Comparison of ENCODE assay signal across 8 mouse cellular contexts in genomic region chr3:94373090-94373489, GRCm38 (mm10). TPM values are rescaled to one million over a fixed set of nuclear protein-coding genes. Genes with fewer than 3 reads are reported as not detected.
DNase-seq lines count a peak whose midpoint lies in the region; ATAC-seq and TF ChIP-seq lines count a peak whose summit lies in the region.

No protein-coding gene starts in this region.

- 5% methylated on average over 10 of the region's 10 CpGs for WGBS in forebrain, embryonic 12.5 days
- 4% methylated on average over 10 of the region's 10 CpGs for WGBS in midbrain, embryonic 15.5 days

- H3K27me3 ChIP-seq in erythroblast, embryonic 14.5 days (ENCODE audit: control insufficient read depth): peaks cover 4% of the 10 kb centered on the region
- H3K27me3 ChIP-seq in forebrain, embryonic 12.5 days: peaks cover 28% of the 10 kb centered on the region; the same call in 1 of the 2 replicates
- no peaks in the 10 kb centered on the region for H3K27me3 ChIP-seq in midbrain, embryonic 15.5 days (replicated peaks)

- H3K4me3 ChIP-seq in erythroblast, embryonic 14.5 days (replicated peaks): peak overlapping the region; percentile 14
- peak overlapping the region; percentile 43 to 44; a peak in 3 of 4 replicates for H3K4me3 ChIP-seq in ES-E14 (ENCODE audit: insufficient read depth in 1 of 2, low read depth in 1 of 2, low read length in 2 of 2, poor library complexity in 1 of 2, severe bottlenecking in 1 of 2)
- H3K4me3 ChIP-seq in forebrain, embryonic 12.5 days (replicated peaks): peak overlapping the region; percentile 20
- H3K4me3 ChIP-seq in midbrain, embryonic 15.5 days: 0 out of 2 replicates have a peak overlapping the region, but pooled peaks have one; percentile 7

- no peaks in the 10 kb centered on the region for H3K9me3 ChIP-seq in erythroblast, embryonic 14.5 days (ENCODE audit: control insufficient read depth, low read length)
- no peaks in the 10 kb centered on the region for H3K9me3 ChIP-seq in ES-E14 (ENCODE audit: control insufficient read depth, insufficient read depth, low read depth, low read length)
- no peaks in the 10 kb centered on the region for H3K9me3 ChIP-seq in forebrain, embryonic 12.5 days
- no peaks in the 10 kb centered on the region for H3K9me3 ChIP-seq in midbrain, embryonic 15.5 days

- no peak for ATAC-seq in erythroblast, adult 5-6 weeks (replicated peaks; ENCODE audit: low FRiP score, poor library complexity, severe bottlenecking)
- ATAC-seq in forebrain, embryonic 12.5 days (ENCODE audit: low FRiP score): peak; percentile 51
- ATAC-seq in midbrain, embryonic 15.5 days (replicated peaks): peak; percentile 35
- ATAC-seq in monocyte, adult 5-6 weeks (replicated peaks; ENCODE audit: insufficient number of reproducible peaks, low FRiP score, low TSS enrichment, poor library complexity, severe bottlenecking): no peak

- in situ Hi-C loops in ES-E14 (cut with MboI; ENCODE audit: low sequenced_read_pairs in 2 of 2, unreplicated experiment in 2 of 2): no loop called here

- H3K27ac ChIP-seq in ES-E14 (ENCODE audit: insufficient read depth, low read depth, low read length, poor library complexity, severe bottlenecking): no peak overlapping the region
- peak overlapping the region; percentile 9; the same call in 1 of the 2 replicates for H3K27ac ChIP-seq in forebrain, embryonic 12.5 days
- no peak overlapping the region for H3K27ac ChIP-seq in midbrain, embryonic 15.5 days

- no peaks in the 10 kb centered on the region for H3K36me3 ChIP-seq in erythroblast, embryonic 14.5 days (ENCODE audit: control insufficient read depth)
- H3K36me3 ChIP-seq in ES-E14 (ENCODE audit: control insufficient read depth, insufficient read depth, low read length, poor library complexity, severe bottlenecking): no peaks in the 10 kb centered on the region
- no peaks in the 10 kb centered on the region for H3K36me3 ChIP-seq in forebrain, embryonic 12.5 days (replicated peaks)
- H3K36me3 ChIP-seq in midbrain, embryonic 15.5 days (replicated peaks): no peaks in the 10 kb centered on the region

- H3K4me2 ChIP-seq in forebrain, embryonic 12.5 days: peak overlapping the region; percentile 51
- peak overlapping the region; percentile 42 for H3K4me2 ChIP-seq in midbrain, embryonic 15.5 days

- H3K4me1 ChIP-seq in erythroblast, embryonic 14.5 days (ENCODE audit: control insufficient read depth): no peaks in the 10 kb centered on the region; the same call in 1 of the 2 replicates
- peaks cover 0 to 19% of the 10 kb centered on the region in 2 experiments for H3K4me1 ChIP-seq in ES-E14 (ENCODE audit: control insufficient read depth in 2 of 2, insufficient read depth in 2 of 2, low read length in 2 of 2, poor library complexity in 1 of 2)
- peaks cover 28% of the 10 kb centered on the region for H3K4me1 ChIP-seq in forebrain, embryonic 12.5 days
- peaks cover 22% of the 10 kb centered on the region for H3K4me1 ChIP-seq in midbrain, embryonic 15.5 days

- DNase-seq in ES-E14 (ENCODE audit: low read depth, low spot score): no peak
- DNase-seq in kidney, postnatal 36 days: peak; percentile 59 to 74
- no peak for DNase-seq in gastrocnemius, adult 8-10 months (ENCODE audit: low spot score in 2 of 2)

- no peak overlapping the region for H3K9ac ChIP-seq in ES-E14 (ENCODE audit: insufficient read depth, low read depth, low read length, poor library complexity, severe bottlenecking)
- peak overlapping the region; percentile 38 for H3K9ac ChIP-seq in forebrain, embryonic 12.5 days
- H3K9ac ChIP-seq in midbrain, embryonic 15.5 days: no peak overlapping the region

TF ChIP-seq in ES-E14, 5 proteins besides CTCF, POLR2A, EP300 and RAD21:
- TF ChIP-seq CHD2 (IDR thresholded peaks at IDR 0.05; ENCODE audit: low read depth, low read length): no peak
- no peak for TF ChIP-seq HCFC1 (IDR thresholded peaks at IDR 0.05; ENCODE audit: borderline replicate concordance, insufficient read depth, low read length)
- TF ChIP-seq ZNF384 (IDR thresholded peaks at IDR 0.05; ENCODE audit: low read depth, low read length): no peak
- TF ChIP-seq MAFK (IDR thresholded peaks at IDR 0.05; ENCODE audit: insufficient read depth, low read depth, low read length): no peak
- TF ChIP-seq ZC3H11A (IDR thresholded peaks at IDR 0.05; ENCODE audit: borderline replicate concordance, low read depth, low read length): no peak

RNA-seq across cellular contexts. Expression of gene Rorc, which starts 0.5 kb away (rescaled TPM):
- not detected in 2 replicates for polyA plus RNA-seq in erythroblast, embryonic 14.5 days (2012)
- not detected in 2 replicates for total RNA-seq in erythroblast, adult 5-6 weeks (2015; ENCODE audit: low replicate concordance)
- not detected in 2 replicates for total RNA-seq in erythroblast, adult 5-6 weeks (2017; ENCODE audit: low replicate concordance)
- 0.21 TPM in 1 of 2 replicates, not detected in the other for total RNA-seq in ES-E14 (2012; rRNA removed)
- 1.3 and 2.0 TPM in 2 replicates for polyA plus RNA-seq in forebrain, embryonic 12.5 days (2016; fragmentation: Nextera tagmentation; extraction: Ambion mirVana)
- 0.23 and 0.39 TPM in 2 replicates for polyA plus RNA-seq in midbrain, embryonic 15.5 days (2015; fragmentation: Nextera tagmentation; extraction: Ambion mirVana)
- 100 to 1,000 TPM in 3 of 4 experiments, 10 to 100 TPM in 1; 97.2 to 109 (median 105) TPM for total RNA-seq in gastrocnemius, adult 8-10 months (2022)
- 0.38 TPM in 1 of 3 replicates, not detected in the others for total RNA-seq in monocyte, adult 5-6 weeks (2017)

RNA-seq across cellular contexts. Expression of gene C2cd4d, which starts 10.9 kb away (rescaled TPM):
- polyA plus RNA-seq in erythroblast, embryonic 14.5 days (2012): not detected in 2 replicates
- not detected in 2 replicates for total RNA-seq in erythroblast, adult 5-6 weeks (2015; ENCODE audit: low replicate concordance)
- not detected in 2 replicates for total RNA-seq in erythroblast, adult 5-6 weeks (2017; ENCODE audit: low replicate concordance)
- not detected in 2 replicates for total RNA-seq in ES-E14 (2012; rRNA removed)
- 0.87 and 1.8 TPM in 2 replicates for polyA plus RNA-seq in forebrain, embryonic 12.5 days (2016; fragmentation: Nextera tagmentation; extraction: Ambion mirVana)
- 2.8 and 3.2 TPM in 2 replicates for polyA plus RNA-seq in midbrain, embryonic 15.5 days (2015; fragmentation: Nextera tagmentation; extraction: Ambion mirVana)
- not detected for total RNA-seq in gastrocnemius, adult 8-10 months (2022)
- total RNA-seq in monocyte, adult 5-6 weeks (2017): not detected in 3 replicates

RNA-seq across cellular contexts. Expression of gene Lingo4, which starts 25.2 kb away (rescaled TPM):
- not detected in 2 replicates for polyA plus RNA-seq in erythroblast, embryonic 14.5 days (2012)
- not detected in 2 replicates for total RNA-seq in erythroblast, adult 5-6 weeks (2015; ENCODE audit: low replicate concordance)
- not detected in 2 replicates for total RNA-seq in erythroblast, adult 5-6 weeks (2017; ENCODE audit: low replicate concordance)
- total RNA-seq in ES-E14 (2012; rRNA removed): not detected in 2 replicates
- 0.78 and 0.82 TPM in 2 replicates for polyA plus RNA-seq in forebrain, embryonic 12.5 days (2016; fragmentation: Nextera tagmentation; extraction: Ambion mirVana)
- 1.6 TPM in 2 replicates for polyA plus RNA-seq in midbrain, embryonic 15.5 days (2015; fragmentation: Nextera tagmentation; extraction: Ambion mirVana)
- under 1 TPM; 0.29 to 0.40 (median 0.33) TPM for total RNA-seq in gastrocnemius, adult 8-10 months (2022)
- not detected in 3 replicates for total RNA-seq in monocyte, adult 5-6 weeks (2017)

RNA-seq across cellular contexts. Expression of gene Them5, which starts 31.2 kb away (rescaled TPM):
- not detected in 2 replicates for polyA plus RNA-seq in erythroblast, embryonic 14.5 days (2012)
- not detected in 2 replicates for total RNA-seq in erythroblast, adult 5-6 weeks (2015; ENCODE audit: low replicate concordance)
- total RNA-seq in erythroblast, adult 5-6 weeks (2017; ENCODE audit: low replicate concordance): not detected in 2 replicates
- total RNA-seq in ES-E14 (2012; rRNA removed): 0.36 and 0.53 TPM in 2 replicates
- polyA plus RNA-seq in forebrain, embryonic 12.5 days (2016; fragmentation: Nextera tagmentation; extraction: Ambion mirVana): 0.31 and 0.32 TPM in 2 replicates
- polyA plus RNA-seq in midbrain, embryonic 15.5 days (2015; fragmentation: Nextera tagmentation; extraction: Ambion mirVana): not detected in 2 replicates
- not detected for total RNA-seq in gastrocnemius, adult 8-10 months (2022)
- total RNA-seq in monocyte, adult 5-6 weeks (2017): not detected in 3 replicates

RNA-seq across cellular contexts. Expression of gene Tdrkh, which starts 40.0 kb away (rescaled TPM):
- 0.01 and 0.07 TPM in 2 replicates for polyA plus RNA-seq in erythroblast, embryonic 14.5 days (2012)
- total RNA-seq in erythroblast, adult 5-6 weeks (2015; ENCODE audit: low replicate concordance): 1.9 and 6.5 TPM in 2 replicates
- total RNA-seq in erythroblast, adult 5-6 weeks (2017; ENCODE audit: low replicate concordance): 1.7 TPM in 1 of 2 replicates, not detected in the other
- total RNA-seq in ES-E14 (2012; rRNA removed): 3.2 and 3.4 TPM in 2 replicates
- 67.2 and 67.8 TPM in 2 replicates for polyA plus RNA-seq in forebrain, embryonic 12.5 days (2016; fragmentation: Nextera tagmentation; extraction: Ambion mirVana)
- 47.8 and 53.2 TPM in 2 replicates for polyA plus RNA-seq in midbrain, embryonic 15.5 days (2015; fragmentation: Nextera tagmentation; extraction: Ambion mirVana)
- total RNA-seq in gastrocnemius, adult 8-10 months (2022): 1 to 10 TPM; 5.3 to 6.6 (median 6.1) TPM
- 1.2 to 4.4 TPM (median 2.8 TPM) in 3 replicates for total RNA-seq in monocyte, adult 5-6 weeks (2017)

Comparison
In these comparisons a context has a peak if more than half of its experiments do, and no peak if none do; other contexts are left out.
1. ATAC-seq: peak in forebrain, embryonic 12.5 days (single experiment) and midbrain, embryonic 15.5 days (single experiment); none in erythroblast, adult 5-6 weeks (single experiment) and monocyte, adult 5-6 weeks (single experiment).
2. DNase-seq: peak in kidney, postnatal 36 days (2 of 2); none in ES-E14 (single experiment) and gastrocnemius, adult 8-10 months (0 of 2).
3. RNA of gene Rorc, which starts 0.5 kb away (total RNA-seq): 97.2 to 109 TPM in gastrocnemius, adult 8-10 months; 0.38 TPM in monocyte, adult 5-6 weeks, 0.21 TPM in ES-E14 and not detected in erythroblast, adult 5-6 weeks; every median in the first group is over 10 times any median in the second.
4. Peak in every context shown above with its lines, with median percentiles within 50 percentile points of each other: H3K4me3 ChIP-seq.